Mouse (Mus musculus) mouse embryonic stem cell (cell line): ENCODE data around the gene Vmn1r90.
"Not testable (repeated sequence)": the region's sequence is repeated elsewhere in the genome, so short reads cannot be mapped to it uniquely, and the experiment has no call there.

ENCODE experiments used
- in situ Hi-C, 2 experiments: fragments of 300-500 bp; cut with MboI; formaldehyde crosslinking; loops; 1 replicate in 1 of 2; 3 replicates in 1 of 2; pipeline ENCODE4 v1.14.3; 2019 to 2020; ENCODE audit warnings: low sequenced_read_pairs in 2 of 2, low pct_unique_long_range_greater_than_20kb in 1 of 2, mixed read lengths in 1 of 2; ENCODE audit not compliant: unreplicated experiment in 1 of 2

Gene Vmn1r90

GRCm38 (mm10) chr7:14563406-14563805, at the start of gene Vmn1r90:
TSS of gene Vmn1r90 (minus strand) at chr7:14563506.
- in situ Hi-C loops, result no loop called here

- in situ Hi-C loops, result not testable (repeated sequence)
These were observed 29.7 kb upstream of the Vmn1r90 start for GRCm38 (mm10) chr7:14593009-14593408.

- in situ Hi-C loops, result no loop called here
These were observed 11.0 kb downstream of the Vmn1r90 start for GRCm38 (mm10) chr7:14552284-14552683.

- in situ Hi-C loops, result no loop called here
These were observed 38.0 kb downstream of the Vmn1r90 start for GRCm38 (mm10) chr7:14525280-14525679.

GRCm38 (mm10) chr7:14522636-14523035, 40.7 kb downstream of the Vmn1r90 start:
- in situ Hi-C loops, result no loop called here

- in situ Hi-C loops, result no loop called here
These were observed 45.0 kb downstream of the Vmn1r90 start for GRCm38 (mm10) chr7:14518301-14518700.
